Mouse (Mus musculus) erythroblast, embryonic 14.5 days (primary cell): ENCODE measurements around the gene Cenpu.

ENCODE experiments used
- GATA1 ChIP-seq: IDR thresholded peaks from 2 replicates; pipeline ENCODE4 v1.6.1; 2012; ENCODE audit warnings: low read length, inconsistent platforms, mixed read lengths
- TAL1 ChIP-seq: IDR thresholded peaks from 3 replicates; pipeline ENCODE4 v1.6.1; 2012; ENCODE audit warnings: low read length, inconsistent platforms, mixed read lengths

- TF ChIP-seq GATA1 (no peak), TAL1 (no peak)
Observed at GRCm38 (mm10) chr8:46562333-46562732, 10.5 kb downstream of the Cenpu start.
